Mouse (Mus musculus) forelimb bud, embryonic 11.5 days (tissue): ENCODE data around the gene Snx29.
"Not testable (repeated sequence)": the region's sequence is repeated elsewhere in the genome, so short reads cannot be mapped to it uniquely, and the experiment has no call there.

Experiments used
- DNase-seq: peaks from one replicate; pipeline ENCODE4 v3.0.0-alpha.2; 2012; ENCODE audit warnings: low read depth, low spot score

Snx29 gene

DNA sequence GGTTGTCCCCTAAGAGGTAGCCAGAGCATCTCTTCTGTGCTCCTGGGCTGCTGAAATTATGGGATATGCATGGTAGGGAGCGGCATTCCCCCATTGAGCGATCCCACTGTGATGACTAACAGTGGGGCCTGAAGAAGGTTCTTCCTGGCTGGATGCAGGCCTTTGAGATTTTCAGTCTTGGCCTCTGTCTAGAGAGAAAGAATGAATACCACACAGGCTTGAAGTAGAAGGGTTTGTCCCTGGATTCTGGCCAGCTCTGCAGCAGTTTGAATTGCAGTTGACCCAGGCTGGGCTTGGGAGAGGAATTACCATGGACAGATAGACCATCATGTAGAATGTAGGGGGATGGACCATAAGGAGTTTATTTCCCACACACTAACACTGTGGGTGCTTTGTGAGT lies 159.5 kb downstream of the Snx29 start:
- DNase-seq: no peak

DNA sequence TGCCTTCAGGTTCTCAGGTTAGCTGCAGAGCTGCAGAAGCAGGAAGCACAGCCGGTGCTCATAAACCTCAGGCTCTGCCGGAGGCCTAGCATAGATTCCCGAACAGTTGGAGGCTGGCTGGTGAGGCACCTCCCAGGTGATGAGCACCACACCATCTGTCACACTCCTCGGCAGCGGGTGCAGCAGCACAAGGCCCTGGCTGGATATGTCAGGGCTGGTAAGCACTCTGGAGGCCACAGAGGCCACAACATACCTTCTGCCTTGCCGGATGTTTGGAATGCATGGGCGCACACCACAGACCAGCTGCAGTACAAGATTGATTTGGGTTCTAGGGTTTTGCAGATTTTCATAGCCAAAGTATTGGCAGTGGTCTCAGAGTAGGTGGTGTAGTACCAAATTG lies 172.2 kb downstream of the Snx29 start:
- no peak for DNase-seq

DNA sequence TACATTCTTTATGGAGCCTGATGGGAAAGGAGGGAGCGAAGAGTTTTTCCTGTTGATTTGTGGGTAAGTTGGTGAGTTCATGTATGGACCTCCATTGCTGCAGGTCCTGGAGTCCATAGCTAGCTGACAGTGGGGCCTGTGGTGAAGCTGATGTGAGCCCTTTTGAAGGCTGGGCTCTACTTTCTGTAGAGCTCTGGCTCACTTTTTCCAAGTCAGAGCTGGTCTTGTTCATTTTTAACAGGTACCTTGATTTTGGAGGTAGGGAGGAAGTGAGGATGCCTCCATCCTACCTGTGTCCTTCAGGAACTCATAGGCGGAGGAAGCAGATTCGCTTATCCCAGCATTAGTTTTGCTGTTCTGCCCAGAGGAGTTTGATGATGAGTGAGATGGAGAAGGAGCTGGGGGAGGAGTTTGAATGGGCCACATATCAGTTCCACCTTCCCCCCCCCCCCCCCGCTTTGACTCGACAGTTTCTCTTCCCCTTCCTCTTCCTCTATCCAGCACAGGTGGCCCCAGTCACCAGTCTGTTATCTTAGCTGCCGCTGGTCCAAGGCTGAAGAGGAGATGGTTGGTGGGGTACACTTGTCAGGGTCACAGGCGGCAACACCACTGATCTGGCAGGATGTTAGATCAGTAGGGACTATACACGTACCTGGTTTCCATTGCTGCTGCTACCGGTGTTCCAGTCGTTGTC lies 173.4 kb downstream of the Snx29 start:
- DNase-seq: no peak

DNA sequence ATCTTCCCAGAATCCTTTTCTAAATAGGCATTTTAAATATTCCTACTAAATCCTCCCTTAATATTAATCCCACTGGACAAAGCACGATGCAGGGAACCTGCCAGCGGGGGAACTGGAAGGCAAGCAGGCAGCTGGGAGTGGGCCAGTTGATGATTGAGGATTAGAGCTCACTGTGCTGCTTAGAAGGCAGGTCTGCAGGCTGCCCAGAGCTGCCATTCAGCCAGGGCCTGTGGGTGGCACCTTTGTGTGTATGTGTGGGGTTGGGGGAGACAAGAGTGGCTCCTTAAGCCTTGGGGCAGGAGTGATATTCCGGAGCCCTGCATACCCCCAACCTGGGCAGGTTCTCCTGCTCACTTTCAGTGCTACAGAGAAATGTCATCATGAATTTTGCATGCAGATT lies 174.0 kb downstream of the Snx29 start:
- DNase-seq: no peak

DNA sequence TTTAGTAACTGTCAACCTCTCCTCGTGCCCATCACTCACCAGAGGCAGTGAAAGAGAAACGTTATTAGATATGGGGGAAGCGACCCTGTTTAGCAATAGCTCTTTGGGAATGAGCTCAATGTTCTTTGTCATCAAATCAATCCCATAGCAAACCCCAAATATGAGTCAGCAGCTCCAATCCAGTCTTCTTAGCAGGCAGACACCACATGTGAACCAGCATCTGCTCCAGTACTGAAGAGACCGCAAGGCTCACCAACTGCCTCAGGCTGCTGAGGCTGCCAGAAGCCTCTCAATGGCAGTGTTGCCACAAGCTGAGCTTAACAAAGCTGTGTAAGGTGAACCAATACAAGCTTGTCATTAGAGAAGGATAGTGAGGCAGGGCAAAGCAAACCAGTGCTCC lies 177.4 kb downstream of the Snx29 start:
- DNase-seq: no peak

GRCm38 (mm10) chr16:11501138-11501537 lies 178.4 kb downstream of the Snx29 start:
- no peak for DNase-seq

DNA sequence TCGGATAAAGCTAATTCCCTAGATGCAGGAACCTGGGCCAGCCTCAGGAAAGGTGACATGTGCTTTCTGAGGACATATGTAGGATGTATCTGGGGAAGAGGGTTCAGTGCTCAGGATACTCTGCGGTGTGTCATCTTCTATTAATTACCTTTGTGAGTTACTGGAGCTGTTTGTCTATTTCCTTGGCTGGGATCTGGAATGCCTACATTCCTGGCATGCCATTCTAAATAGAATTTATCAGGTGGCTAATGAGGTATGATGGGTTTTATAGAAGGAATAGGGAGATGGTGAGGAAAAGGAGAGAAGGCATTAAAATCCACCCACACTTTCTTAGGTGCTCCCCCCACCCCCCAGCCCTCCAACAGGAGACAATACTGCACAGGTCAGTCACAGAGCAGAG lies 178.9 kb downstream of the Snx29 start:
- DNase-seq: peak; percentile 33

- no peak for DNase-seq
Measured at GRCm38 (mm10) chr16:11504666-11505491, 182.2 kb downstream of the Snx29 start.

DNA sequence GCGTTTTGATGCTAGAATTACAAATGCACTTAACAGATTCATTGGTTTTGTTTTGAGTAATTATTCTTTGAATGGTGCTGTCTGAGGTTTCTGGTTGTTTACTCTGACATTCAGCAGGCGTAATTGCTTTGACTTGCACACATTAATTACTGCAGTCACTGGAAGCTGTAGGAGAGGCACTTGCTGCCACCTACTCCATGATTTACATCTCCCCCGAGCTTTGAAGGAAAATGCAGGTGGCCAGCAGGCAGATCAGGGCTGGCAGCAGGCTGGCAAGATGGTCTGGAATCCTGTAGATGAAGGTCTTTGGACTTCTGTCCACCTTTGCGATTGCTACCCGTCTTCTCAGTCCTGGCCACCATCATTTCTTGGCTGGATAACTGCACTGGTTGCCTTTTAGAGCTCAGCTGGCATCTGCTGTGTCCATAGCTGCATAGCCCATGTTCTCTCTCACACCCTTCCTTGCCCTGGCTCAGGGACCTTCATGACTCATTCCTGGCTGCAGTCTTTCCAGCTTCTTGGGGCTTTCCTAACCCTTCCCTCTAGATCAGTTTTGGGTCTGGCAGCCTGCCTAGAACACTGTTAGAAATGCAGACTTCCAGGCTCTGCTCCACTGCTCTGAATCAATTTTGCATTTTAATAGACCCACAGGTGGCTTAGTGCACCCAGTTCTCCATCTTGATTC lies 182.9 kb downstream of the Snx29 start:
- DNase-seq: no peak

GRCm38 (mm10) chr16:11507188-11507731 lies 184.6 kb downstream of the Snx29 start:
- no peak for DNase-seq

GRCm38 (mm10) chr16:11508341-11508740 lies 185.6 kb downstream of the Snx29 start:
- no peak for DNase-seq

DNA sequence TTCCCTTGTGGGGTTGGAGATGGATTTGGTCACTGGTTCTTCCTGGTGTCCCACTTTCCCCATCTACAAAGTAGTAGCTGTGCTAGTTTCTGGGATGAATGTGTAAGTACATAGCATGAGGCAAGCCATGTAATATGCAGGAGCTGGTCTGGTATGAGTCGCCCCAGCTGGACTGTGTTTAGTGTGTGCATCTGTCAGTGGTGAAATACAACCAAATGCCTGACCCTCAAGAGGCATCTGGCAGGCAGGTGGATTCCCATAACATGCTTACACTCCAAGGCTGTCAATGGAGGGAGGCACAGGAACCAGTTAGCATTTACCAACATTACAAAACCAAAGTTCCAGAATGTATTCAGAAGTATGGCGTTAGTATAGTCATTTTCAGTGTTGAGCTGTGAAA lies 187.7 kb downstream of the Snx29 start:
- peak; percentile 30 for DNase-seq

DNA sequence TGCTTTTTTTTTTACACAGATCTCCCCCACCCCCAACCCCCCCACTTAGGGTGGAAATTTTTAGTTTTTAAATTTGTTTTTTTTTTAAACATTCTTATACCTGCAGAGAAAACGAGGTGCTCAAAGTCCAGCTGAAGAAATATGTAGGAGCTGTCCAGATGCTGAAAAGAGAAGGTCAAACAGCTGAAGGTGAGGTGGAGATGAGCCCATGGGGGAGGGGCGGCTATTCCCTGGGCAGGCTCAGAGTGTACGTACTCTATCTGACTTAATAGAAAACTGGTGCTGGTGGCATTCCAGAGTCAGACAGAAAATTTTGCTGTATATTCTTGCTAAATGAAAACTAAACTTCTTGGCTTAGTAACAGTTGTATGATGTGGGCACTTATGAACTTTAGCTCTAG lies 188.1 kb downstream of the Snx29 start:
- DNase-seq: peak; percentile 35

GRCm38 (mm10) chr16:11511696-11512095 lies 189.0 kb downstream of the Snx29 start:
- not testable (repeated sequence) for DNase-seq

DNA sequence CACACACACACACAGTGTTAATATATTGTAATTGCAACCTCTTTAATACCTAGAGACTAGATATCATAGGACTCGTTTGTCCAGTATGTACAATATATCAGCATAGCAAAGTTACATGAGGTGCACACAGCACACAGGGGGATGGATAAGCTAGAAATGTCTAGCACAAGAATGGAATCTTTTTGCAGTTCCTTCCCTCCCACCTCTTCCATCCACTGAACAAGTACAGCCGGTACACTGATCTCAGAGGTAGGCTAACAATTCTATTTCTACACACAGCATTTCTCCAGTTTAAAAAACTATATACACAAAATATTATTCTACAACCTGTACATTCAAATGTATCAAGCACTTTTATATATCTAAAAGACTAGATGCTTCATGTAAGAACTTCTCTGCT lies 194.0 kb downstream of the Snx29 start:
- no peak for DNase-seq

DNA sequence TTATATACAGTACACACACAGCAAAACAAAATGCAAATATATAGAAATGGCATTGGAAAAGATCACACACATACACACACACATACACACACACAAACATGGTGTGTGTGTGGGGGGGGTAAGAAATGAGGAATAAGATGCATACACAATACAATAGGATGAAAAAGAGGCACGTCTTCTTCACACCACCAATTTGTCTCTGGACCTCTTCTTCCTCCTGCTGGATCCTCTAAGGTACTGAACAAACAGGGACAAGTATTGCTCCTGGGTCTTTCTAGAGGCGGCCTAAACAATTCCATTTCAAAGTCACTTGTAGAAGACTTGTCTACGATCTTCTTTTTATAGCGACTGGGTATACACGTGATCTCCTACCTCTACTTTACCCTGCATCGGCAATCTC lies 194.7 kb downstream of the Snx29 start:
- DNase-seq: no peak

DNA sequence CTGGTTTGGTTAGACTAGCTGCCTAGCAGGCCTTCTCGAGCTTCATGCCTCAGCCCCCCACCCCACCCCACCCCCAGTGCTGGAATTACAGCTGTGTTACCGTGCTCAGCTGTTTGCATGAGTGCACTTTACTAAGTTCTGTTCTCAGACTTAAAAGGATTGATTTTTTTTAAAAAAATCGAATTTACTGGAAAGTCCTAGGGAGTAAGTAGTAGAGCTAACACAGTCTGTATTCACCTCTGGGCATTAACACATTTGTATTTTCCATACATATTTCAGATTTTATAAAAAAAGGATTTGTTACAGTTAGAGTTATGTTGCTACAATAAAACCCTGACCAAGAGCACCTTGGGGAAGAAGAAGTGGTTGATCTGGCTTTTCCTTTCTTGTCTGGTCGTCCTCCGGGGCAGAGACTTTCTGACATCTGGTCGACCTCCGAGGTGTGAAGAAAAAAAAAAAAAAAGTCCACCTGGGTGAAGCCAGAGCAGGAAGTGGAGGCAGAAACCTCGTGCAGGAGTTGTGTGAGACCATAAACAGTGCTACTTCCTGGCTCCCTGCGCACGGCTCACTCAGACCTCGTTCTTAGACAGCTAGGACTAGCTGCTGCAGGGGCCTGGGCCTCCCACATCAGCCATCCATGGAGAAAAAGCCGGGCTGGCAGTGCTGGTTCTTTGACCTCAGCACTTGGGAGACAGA lies 196.2 kb downstream of the Snx29 start:
- no peak for DNase-seq

GRCm38 (mm10) chr16:11526104-11526786 lies 203.5 kb downstream of the Snx29 start:
- DNase-seq: no peak

DNA sequence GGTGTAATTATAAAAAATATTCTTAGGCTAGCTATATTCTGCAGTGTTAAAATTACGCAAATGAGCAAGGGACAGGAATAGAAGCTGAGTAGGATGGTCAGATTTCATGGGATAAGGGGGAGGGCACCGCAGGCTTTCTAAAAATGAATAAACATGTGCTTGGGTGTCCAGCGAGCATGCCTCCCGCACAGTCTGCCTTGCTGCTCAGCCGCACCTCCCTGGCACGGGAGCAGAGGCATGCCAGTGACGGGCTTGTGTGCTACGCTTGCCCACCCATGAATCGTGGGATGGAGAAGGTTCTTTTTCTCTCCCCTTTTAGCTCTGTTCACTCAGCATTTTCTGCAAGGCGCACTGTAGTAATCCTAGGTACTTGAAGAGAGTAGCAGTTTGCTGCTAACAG lies 204.3 kb downstream of the Snx29 start:
- DNase-seq: no peak

GRCm38 (mm10) chr16:11530466-11531194 lies 207.9 kb downstream of the Snx29 start:
- DNase-seq: no peak
